Mouse (Mus musculus) 3134 (cell line): ENCODE results near the gene Myo3b.
"Not testable (repeated sequence)": the region's sequence is repeated elsewhere in the genome, so short reads cannot be mapped to it uniquely, and the experiment has no call there.

Experiments used
- DNase-seq: peaks from one replicate; pipeline ENCODE4 v3.0.0-alpha.2; 2011; ENCODE audit warnings: low spot score; ENCODE audit not compliant: insufficient read length; ENCODE audit errors: extremely low read depth

The Myo3b gene

DNA sequence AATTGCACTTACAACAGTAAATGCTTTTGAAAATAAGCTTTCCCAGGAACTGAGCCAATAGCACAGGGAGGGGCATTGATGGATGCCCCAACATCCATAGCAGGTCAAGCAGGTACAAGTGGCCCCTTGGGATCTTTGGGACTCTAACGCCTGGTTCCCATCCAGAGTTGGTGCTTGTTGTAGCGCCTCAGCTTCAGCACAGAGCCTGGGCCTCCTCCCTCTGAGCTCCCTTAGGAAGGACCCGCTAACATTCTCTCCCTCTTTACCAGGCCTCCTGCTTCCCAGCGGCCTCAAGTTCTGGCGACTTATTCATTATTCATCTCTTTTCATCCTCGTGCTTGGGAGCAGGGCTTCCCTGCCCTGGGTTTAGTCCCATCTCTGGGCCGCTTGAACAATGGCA is at the start of gene Myo3b:
Gene Myo3b (plus strand): TSS at position 375 of the 400 bp plus-strand sequence.
- DNase-seq: no peak

DNA sequence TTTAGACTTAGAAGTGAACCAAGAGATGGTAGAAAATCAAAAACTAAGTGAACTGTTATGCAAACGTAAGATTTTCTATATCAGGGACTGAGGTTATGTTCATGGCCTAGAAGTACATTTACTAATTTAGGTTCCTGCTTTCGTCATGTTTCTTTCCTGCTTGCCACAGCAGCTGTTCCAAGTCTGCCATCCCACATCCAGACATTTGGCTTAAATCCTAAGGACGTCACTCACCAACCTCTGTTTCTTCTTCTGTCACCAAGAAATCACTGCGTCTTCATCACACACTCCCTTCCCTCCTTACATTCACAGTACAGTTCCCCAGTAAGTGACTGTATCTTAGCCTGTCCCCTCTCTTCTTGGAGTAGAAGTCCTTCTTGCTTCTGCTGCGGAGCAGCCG is 49.7 kb upstream of the Myo3b start:
- no peak for DNase-seq

DNA sequence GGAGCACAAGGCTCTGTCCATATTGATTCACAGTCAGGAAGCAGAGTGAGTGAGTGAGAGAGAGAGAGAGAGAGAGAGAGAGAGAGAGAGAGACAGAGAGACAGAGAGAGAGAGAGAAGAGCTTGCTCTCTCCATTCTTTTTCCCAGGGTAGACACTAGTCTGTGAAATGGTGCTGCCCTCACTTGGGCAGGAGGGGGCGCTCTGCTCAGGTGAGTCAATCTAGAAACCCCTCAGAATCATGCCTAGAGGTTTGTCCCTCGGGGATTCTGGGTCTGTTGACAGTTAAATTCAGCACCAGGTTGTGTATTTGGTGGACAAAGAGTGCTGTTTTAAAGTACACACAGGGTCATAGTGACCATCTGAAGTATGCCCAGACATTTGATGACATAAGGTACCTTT is 48.3 kb upstream of the Myo3b start:
- no peak for DNase-seq

DNA sequence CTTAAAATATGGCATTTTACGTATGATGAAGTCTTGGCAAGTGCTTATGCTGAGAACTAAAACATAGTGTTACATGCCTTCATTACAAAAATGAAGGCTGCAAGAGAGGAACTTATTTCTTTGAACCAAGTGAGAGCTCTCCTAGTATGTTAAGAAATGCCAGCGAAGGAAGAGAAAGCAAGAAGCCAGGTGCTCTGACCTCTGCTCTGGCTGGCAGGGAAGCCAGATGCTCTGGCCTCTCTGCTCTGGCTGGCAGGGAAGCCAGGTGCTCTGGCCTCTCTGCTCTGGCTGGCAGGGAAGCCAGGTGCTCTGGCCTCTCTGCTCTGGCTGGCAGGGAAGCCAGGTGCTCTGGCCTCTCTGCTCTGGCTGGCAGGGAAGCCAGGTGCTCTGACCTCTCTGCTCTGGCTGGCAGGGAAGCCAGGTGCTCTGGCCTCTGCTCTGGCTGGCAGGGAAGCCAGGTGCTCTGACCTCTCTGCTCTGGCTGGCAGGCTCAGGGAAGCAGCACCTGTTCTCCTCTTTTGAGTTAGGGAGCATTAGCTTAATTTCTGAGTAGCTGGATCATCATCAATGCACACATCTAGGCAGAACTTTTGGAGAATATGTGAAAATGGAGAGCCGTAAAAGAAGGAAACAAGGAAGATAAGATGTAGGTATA is 44.7 kb upstream of the Myo3b start:
- not testable (repeated sequence) for DNase-seq

DNA sequence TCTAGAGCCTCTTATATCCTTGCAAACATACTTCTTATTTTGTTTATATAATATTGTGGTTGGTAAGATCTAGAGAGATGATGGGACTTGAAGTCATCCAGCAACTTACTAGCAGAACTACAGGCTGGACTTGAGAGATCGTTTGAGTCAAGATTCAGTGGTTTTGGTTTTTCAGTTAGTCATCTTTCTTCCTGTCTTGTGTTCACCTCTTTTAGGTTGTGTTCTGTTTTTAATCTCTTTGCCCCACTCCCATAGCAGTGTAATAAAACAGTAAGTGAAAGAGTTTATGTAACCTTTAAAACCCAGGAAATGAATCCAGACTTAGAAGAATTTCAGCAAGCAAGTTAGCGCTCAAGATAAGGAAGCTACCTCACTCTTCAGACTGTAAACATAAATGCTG is 44.1 kb upstream of the Myo3b start:
- DNase-seq: no peak

DNA sequence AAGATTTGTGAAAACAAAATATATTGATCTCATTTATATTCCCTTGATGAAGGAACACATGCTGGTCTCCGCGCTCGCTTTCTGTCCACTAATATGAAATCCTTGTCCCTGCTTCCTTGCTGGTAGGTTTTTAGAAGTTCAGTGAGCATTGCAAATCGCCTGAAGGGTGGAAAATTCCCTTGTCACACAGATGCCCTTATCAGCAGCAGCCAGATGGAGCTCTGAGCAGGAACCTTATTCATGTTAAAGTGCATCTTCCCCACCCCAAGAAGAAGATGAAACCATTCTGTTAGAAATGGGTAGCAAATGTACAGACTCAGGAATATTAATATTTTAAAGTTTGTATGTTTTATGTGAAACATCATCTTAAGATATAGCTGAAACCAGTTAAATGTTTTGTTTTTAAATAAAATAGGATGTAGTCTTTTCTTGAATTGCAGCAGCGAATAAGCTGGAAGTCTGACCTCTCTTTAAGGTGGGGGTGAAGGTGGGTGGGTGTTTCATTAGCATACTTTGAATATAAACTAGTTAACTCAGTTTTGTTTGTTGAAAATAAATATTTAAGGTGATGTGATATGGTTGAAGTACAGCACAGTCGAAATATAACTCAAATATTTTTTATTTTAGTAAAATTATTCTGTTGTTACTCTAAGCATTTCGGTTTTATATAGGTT is 39.7 kb upstream of the Myo3b start:
- no peak for DNase-seq

DNA sequence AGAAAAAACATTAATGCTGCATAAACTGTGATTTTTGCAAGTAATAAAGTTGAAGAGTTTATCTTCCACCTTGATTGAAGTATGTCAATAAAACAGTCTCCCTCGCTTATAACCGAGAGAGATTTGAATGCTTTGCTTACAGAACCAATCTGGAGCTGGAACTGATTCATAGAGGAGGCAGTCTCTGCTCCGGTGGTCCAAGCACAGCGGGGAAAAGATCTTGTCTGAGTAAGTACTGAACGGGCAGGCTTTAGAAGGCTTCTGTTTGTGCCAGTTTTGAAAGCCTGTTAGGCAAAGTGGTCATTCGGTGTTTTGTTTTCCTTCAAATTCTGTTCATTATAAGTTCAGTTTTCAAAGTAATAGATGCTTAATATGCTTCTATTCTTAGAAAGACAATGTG is 38.6 kb upstream of the Myo3b start:
- DNase-seq: no peak

DNA sequence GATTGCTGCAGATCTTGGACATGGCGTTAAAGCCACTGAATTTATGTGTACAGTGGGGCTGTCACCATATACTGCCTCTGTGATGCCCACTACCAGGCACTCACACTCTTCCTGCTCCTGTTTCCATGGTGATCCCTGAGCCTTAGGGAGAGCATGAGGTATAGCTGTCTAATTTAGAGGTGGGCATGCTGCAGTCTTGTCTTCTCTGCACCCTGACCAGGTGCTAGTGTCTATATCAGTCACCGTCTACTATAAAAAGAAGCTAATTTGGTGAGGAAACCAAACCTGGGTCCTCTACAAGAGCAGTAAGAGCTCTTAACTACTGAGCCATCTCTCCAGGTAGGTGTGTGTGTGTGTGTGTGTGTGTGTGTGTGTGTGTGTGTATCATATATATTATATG is 32.4 kb upstream of the Myo3b start:
- no peak for DNase-seq

DNA sequence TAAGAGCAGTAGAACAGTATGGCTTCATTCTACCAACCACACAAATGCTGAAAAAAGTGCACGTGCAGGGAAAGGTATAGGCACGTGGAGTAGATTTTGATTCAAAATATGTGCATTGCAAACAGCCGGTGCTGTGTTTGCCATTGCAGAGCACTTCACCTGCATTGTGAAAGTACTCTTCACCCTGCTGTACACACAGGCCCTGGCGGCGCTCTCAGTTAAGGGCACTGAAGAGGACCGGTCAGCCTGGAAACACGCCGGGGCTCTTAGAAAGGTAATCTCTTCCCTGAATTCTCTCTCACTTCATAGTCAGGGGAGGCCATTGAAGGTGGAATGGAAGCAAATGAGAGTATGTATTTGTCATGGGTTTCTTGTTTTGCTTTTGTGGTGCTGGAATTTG is 26.0 kb upstream of the Myo3b start:
- DNase-seq: no peak

DNA sequence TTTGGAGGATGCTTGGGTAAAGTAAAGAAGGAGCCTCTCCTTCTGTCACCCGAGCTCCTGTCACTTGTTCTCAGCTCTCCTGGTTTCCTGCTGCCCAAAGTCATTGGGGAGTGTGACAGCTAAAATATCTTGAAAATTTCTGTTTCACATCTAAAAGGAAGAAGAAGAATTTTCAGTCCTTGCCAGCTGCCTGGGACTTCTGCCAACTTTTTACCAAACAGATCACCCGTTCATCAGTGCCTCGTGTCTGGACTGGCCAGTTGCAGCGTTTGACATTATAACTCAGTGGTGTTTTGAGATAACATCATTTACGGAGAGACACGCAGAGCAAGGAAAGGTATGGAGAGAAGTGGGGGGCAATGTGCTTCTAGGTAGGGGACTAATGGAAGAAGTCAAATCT is 20.7 kb upstream of the Myo3b start:
- no peak for DNase-seq

DNA sequence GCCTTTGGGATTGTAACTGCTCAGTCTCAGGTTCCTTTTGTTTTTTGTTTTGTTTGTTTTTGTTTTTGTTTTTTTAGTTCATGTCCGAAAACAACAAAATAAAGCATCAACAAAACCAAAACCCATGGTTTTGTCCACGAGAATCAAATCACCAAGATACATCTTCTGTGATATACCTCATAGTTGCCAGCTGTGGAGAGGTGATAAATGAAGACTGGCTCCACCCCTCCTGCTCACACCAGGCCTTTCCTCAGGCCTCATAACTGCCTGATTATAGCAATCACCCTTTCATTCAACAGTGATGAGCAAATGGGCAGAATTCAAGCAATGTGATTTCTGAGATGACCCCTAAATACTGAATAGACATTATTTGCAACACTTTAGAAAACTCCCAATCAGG is 14.5 kb upstream of the Myo3b start:
- DNase-seq: no peak

DNA sequence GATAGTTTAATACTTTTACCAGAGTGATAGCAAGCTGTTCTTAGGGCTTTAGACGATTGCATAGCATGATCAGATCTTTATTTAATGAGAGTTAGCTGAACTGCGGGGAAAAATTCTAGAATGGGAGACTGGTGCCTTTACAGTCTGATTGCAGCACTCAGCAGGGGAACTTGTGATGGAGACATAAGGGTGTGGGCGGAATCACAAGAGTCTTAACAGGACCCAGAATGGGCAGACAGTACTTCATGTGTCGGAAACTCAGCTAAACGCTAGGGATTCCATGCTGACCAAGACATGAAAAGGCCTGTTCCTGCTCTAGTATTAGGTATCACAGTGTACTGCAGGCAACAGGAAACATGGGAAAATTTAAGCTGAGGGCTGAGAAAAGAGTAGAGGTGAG is 13.2 kb upstream of the Myo3b start:
- no peak for DNase-seq

DNA sequence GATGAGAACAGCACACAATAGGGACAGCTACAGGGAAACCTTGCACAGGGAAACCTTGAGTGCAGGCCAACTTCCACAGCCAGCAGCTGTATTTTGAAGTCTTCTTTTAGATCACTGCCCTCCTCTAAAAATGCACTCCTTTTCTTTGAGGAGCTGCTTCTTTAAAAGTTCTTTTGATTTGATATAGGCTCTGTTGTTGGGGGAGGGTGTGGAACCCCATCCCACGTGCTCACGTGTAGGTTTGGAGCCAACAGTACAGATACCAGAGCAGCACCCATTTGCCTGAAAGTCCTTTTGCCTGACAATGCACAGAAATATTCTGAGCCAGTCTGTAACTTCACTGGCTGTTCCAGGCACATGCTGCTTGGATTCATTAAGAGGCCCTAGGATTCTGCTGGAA is 7.5 kb upstream of the Myo3b start:
- DNase-seq: no peak

DNA sequence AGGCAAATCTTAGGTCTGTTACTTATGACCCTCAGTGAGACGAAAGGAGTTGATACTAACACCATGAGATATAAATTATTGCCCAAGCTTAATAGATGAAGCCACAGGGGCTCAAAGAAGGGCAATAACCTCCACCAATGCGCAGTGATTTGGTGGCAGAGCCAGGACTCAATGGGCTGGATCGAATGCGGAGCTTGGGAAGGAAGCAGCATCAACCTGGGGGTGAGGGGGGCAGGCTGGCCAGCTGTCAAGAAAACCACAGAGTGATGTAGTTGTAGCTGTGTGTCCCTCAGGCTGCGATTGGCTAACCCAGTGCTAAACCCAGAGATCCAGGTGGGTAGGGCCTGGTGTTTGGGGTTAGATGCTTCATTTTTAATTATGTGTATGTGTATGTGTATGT is 4.0 kb upstream of the Myo3b start:
- no peak for DNase-seq

DNA sequence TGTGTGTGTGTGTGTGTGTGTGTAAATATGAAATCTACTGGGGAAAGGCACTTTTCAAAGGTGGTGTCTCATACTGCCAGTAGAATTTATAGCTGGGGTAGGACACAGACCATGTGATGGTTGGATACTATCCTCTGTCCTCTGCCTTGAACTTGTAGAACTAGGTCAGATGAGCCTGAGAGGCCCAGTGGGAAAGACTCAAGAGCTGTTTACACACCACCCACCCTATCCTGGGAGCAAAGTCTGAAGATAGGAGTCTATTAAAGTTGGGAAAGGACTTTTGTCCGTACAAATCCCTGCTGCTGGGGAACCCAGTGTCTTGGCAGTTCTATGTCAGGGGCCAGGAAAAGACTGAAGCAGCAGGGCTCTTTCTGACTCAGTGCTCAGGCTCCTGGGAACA is 3.6 kb upstream of the Myo3b start:
- DNase-seq: no peak

DNA sequence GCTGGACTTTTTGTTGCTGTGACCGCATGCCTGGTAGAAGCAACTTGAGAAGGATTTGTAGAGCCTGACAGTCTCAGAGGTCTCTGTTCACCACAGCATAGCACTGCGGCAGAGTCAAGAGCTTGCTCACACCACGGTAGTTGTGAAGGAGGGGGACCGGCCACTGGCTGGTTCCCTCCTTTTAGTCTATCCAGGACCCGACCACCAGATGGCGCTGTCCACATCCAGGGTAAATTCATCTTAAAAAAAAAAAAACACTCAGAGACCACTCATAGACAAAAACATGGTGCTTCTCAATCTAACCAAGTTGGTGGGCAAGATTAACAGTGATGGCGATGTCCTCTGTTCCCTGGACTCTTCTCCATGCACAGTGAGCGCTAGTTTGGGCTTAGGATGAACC is 1.7 kb upstream of the Myo3b start:
- no peak for DNase-seq

DNA sequence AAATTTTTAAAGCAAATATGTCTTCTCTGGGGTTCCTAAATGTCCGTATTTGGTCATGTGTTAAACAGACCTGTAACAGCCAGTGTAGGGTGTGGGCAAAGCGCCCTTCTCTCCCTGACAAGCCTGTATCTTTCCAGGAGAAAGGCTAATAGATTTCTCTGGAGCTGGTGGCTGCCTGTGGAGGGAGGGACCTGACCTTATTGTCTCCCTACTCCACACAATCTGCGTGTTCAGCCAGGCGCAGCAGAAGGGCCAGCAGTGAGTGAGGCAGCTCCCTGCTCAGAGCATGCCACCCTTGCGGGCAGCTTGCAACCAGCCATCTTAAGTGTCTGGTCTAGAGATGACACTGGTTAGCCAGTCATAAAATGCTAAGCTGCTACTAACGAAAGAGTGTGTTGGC is 5.5 kb downstream of the Myo3b start:
- no peak for DNase-seq

DNA sequence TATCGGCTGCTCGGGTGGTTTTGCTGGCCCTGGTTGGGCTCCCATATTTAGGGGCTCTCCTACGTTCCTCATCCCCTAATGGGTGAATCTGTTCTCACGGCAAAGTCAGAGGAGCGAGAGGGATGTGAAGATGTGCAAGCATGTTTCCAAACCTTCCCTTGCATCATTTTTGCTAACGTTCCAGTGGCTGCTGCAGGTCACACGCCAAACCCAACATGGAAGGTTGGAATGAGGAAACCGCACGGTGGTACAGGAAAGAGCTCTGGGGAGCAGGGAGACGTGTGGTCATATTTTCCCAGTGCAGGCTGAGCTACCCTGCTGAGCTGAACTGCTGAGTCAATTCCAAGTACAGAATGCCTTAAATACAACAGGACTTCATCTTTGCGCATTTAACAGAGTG is 8.9 kb downstream of the Myo3b start:
- DNase-seq: no peak

DNA sequence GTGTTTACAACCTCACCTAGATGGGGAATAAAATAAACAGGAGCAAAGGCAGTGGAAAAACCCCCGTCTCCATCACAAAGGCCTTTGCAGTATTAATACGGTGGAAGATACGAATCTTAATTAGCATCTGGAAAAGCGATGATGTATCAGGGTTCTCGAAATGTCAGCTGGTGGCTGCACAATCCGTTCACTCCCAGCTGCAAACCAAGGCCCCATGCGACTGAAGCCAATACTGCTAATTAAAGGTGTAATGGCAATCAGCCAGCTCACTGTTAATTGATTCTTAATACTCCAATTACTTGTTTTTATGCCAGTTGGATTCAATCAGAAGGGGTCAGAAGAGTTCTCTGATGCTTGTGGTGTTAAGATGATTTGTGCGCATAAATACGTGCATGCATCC is 14.9 kb downstream of the Myo3b start:
- no peak for DNase-seq

DNA sequence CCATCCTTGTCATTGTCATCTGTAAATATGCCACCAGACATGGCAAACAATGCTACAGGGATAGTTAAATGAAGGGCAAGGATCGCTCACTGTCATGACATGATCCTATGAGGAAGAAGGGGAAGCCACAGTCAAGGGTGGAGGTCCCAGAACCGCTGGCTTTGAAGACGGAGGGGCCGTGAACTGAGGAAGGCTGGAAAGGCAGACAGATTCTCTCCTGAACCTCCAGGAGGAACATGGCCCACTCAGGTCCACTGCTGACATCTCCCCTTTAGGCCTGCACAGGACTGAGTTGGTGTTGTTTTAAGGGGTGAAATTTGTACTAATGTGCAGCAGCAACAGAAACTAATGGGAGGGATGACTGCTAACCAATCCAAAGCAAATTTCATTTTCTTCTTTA is 19.3 kb downstream of the Myo3b start:
- no peak for DNase-seq

DNA sequence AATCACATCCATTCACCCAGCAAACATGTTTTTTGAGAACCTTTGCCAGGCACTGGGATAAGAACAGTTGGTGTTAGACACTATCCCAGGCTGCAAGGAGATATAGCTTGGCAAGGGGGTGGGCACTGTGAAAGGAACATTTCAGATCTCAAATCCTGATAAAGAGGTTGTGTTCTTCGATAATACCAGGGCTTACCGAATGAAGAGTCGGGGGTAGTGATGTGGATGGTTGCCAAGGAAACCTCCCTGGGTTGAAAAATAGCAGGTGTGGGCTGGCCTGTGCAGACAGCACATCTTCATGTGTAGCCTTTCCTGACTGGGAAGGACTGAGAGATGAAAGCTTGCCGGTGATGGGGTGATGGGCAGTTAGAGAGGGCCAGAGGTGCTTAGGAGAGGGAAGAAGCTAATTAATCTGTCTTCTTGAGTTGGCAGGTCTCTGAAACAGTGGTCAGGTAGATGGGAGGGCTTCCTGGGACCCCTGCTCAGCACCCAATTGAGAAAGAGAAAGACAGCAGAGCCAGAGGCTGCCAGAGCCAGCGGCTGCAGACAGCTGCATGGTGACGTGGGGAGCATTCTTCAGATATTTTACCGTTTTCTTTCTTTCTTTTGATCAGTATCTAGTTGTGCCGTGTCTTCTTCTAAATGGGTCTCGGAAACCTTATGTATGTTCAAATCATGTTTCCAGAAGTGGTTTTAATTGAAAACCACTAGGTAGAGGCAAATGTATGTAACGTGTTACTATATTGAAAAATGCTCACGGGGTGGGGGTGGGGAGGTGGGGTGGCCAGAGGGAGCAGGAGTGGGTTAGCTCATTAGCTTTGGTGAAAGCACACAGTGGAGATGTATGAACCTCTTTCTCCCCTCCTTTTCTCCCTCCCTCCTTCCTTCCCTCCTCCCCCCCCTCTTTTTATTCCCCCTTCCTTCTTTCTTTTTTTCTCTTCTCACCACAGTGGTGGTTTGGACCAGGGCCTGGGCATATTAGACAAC is 21.7 kb downstream of the Myo3b start:
- no peak for DNase-seq

DNA sequence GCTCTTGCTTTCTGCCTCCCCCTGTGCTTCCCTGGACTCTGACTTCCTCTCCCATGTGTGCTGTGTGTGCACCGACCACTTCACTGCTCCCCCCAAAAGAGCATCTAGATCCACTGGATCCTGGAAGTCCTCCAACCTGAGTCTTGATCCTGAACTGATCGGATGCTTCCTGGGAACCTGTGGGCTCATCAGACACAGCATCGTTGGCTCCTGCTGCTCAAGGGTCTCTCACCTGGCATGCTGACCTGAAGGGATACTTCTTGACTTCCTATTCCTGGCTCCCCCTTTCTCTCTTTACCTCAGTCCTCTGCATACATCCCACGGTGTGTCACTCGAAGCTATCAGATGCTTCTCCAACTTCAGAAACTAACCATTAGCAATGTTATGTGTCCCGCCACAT is 26.2 kb downstream of the Myo3b start:
- no peak for DNase-seq
